8 mouse cellular contexts compared by ENCODE assay signal in the genomic region with DNA sequence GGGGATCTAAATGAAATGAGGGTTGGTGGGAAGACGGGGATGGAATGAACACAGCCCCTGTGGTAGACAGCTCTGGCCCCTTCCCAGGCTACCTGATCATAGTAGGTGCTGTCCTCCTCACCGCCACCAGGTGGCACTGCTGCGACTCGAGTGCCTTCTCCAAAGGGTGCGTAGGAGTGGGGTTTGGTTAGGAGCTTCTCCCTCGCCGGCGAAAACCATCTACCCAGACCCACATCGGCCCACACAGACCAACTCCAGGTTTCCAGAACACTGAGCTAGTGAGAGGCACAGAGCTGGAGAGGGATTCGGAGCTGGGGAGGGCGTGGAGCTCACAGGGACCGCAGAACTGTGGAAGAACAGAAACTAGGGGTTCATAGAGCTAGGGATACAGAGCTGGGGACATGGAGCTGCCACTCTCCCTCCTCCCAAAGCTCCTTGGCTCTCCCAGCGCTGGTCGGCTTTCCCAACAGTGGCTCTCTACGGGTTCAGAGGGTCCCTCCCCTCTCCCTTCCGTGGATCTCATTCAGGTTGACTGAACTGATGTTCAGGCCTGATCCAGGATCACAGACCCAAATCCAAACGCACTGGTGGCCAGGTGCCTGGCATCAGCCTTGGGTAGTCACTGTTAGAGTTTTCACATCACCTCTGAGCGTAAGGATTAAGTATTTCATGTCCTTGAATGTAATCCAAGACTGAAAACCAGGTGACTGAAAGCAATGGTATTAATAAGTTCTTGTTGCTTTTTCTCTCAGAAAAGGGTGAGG. TPM values are rescaled to one million over a fixed set of nuclear protein-coding genes. Genes with fewer than 3 reads are reported as not detected.
DNase-seq lines count a peak whose midpoint lies in the region; TF ChIP-seq lines count a peak whose summit lies in the region.

No protein-coding gene starts in this region.

- H3K27me3 ChIP-seq in cerebellum, adult 2 months (ENCODE audit: control insufficient read depth, insufficient read depth, low read length): no peaks in the 10 kb centered on the region
- peaks cover 37% of the 10 kb centered on the region for H3K27me3 ChIP-seq in hindbrain, embryonic 10.5 days (ENCODE audit: insufficient read depth, poor library complexity, severe bottlenecking)

- peaks cover 37% of the 10 kb centered on the region for H3K36me3 ChIP-seq in hindbrain, embryonic 10.5 days

- WGBS in cerebellum, adult 2 months: 11% methylated on average over 18 of the region's 18 CpGs
- WGBS in hindbrain, embryonic 10.5 days: 15% methylated on average over 18 of the region's 18 CpGs

- peaks cover 4% of the 10 kb centered on the region; the same call in 1 of the 2 replicates for H3K4me1 ChIP-seq in cerebellum, adult 2 months (ENCODE audit: control insufficient read depth, insufficient read depth, low read length)
- H3K4me1 ChIP-seq in hindbrain, embryonic 10.5 days (replicated peaks): peaks cover 15% of the 10 kb centered on the region; the same call in 1 of the 2 replicates

- no peak overlapping the region for H3K27ac ChIP-seq in cerebellum, adult 2 months (ENCODE audit: insufficient read depth, low read length)
- H3K27ac ChIP-seq in hindbrain, embryonic 10.5 days: peak overlapping the region; percentile 62; the same call in 1 of the 2 replicates

- DNase-seq in R1 (ENCODE audit: low read depth, low spot score): peak; percentile 81
- DNase-seq in cerebellum, adult 2 months: peak; percentile 65 to 81
- peak; percentile 79 for DNase-seq in forelimb bud, embryonic 11.5 days (ENCODE audit: low read depth, low spot score)
- DNase-seq in hindbrain, embryonic 10.5 days (ENCODE audit: low spot score): peak; percentile 84
- DNase-seq in layer of hippocampus, postnatal 14 days (ENCODE audit: low spot score in 2 of 2): peak; percentile 75 to 77
- DNase-seq in lung, postnatal 10 days: peak; percentile 79
- DNase-seq in retina, postnatal 1 day: peak; percentile 84
- peak; percentile 77 to 79 for DNase-seq in thymus, postnatal 36 days

- no peaks in the 10 kb centered on the region for H3K9me3 ChIP-seq in hindbrain, embryonic 10.5 days

- H3K4me3 ChIP-seq in cerebellum, adult 2 months (replicated peaks; ENCODE audit: insufficient read depth, low read depth, low read length): peak overlapping the region; percentile 64
- peak overlapping the region; percentile 35 for H3K4me3 ChIP-seq in hindbrain, embryonic 10.5 days

- peak; percentile 96 for TF ChIP-seq CTCF in cerebellum, adult 2 months (IDR thresholded peaks at IDR 0.05; ENCODE audit: borderline replicate concordance, insufficient read depth, low read depth, low read length)

- TF ChIP-seq POLR2A in cerebellum, adult 2 months (IDR thresholded peaks at IDR 0.05; ENCODE audit: borderline replicate concordance, insufficient read depth, low read length): no peak

RNA-seq across cellular contexts. Expression of a gene that starts 18.2 kb away (rescaled TPM):
- 30.5 and 31.6 TPM in 2 replicates for polyA plus RNA-seq in cerebellum, adult 2 months (2012; rRNA removed)
- polyA plus RNA-seq in hindbrain, embryonic 10.5 days (2016; fragmentation: Nextera tagmentation; extraction: Ambion mirVana): 11.5 and 13.5 TPM in 2 replicates
- total RNA-seq in layer of hippocampus, postnatal 14 days (2021): 10 to 100 TPM; 24.1 to 27.0 TPM

RNA-seq across cellular contexts. Expression of a gene that starts 21.0 kb away (rescaled TPM):
- 0.84 and 0.93 TPM in 2 replicates for polyA plus RNA-seq in cerebellum, adult 2 months (2012; rRNA removed)
- 0.30 and 0.36 TPM in 2 replicates for polyA plus RNA-seq in hindbrain, embryonic 10.5 days (2016; fragmentation: Nextera tagmentation; extraction: Ambion mirVana)
- 1 to 10 TPM in 1 of 2 experiments, under 1 TPM in 1; 0.19 to 1.2 TPM for total RNA-seq in layer of hippocampus, postnatal 14 days (2021)

RNA-seq across cellular contexts. Expression of a gene that starts 33.6 kb away (rescaled TPM):
- 17.0 and 26.6 TPM in 2 replicates for polyA plus RNA-seq in cerebellum, adult 2 months (2012; rRNA removed)
- 9.0 and 14.0 TPM in 2 replicates for polyA plus RNA-seq in hindbrain, embryonic 10.5 days (2016; fragmentation: Nextera tagmentation; extraction: Ambion mirVana)
- total RNA-seq in layer of hippocampus, postnatal 14 days (2021): 100 to 1,000 TPM; 126 to 129 TPM
